Mouse (Mus musculus) forebrain, embryonic 13.5 days (tissue): ENCODE measurements at regions not wholly inside any gene's neighbourhood (a gene's known extent, or its start where the extent isn't known, plus 50 kb on each side); places are given as distances from the start of the nearest gene placed in this dataset.

ENCODE experiments used
- ATAC-seq: fragments of 200-750 bp; cut with Nextera tagmentation; 2 replicates; pipeline ENCODE4 v1.8.0; 2017
- H3K27ac ChIP-seq: fragments of 300-500 bp; sonication (generic); 2 replicates; pipeline ENCODE4 v1.5.1; 2015; ENCODE audit warnings: inconsistent platforms, mild to moderate bottlenecking, moderate library complexity
- H3K27me3 ChIP-seq: fragments of 300-500 bp; sonication (generic); 2 replicates; pipeline ENCODE4 v1.6.1; 2015; ENCODE audit warnings: mild to moderate bottlenecking, inconsistent platforms
- H3K36me3 ChIP-seq: fragments of 300-500 bp; sonication (generic); 2 replicates; pipeline ENCODE4 v1.6.1; 2015; ENCODE audit warnings: mild to moderate bottlenecking, inconsistent platforms; ENCODE audit not compliant: poor library complexity, severe bottlenecking
- H3K4me1 ChIP-seq: fragments of 300-500 bp; sonication (generic); 2 replicates; pipeline ENCODE4 v1.6.1; 2015; ENCODE audit warnings: inconsistent platforms
- H3K4me2 ChIP-seq: fragments of 300-500 bp; sonication (generic); 2 replicates; pipeline ENCODE4 v1.6.1; 2015; ENCODE audit warnings: inconsistent platforms, mild to moderate bottlenecking, moderate library complexity
- H3K4me3 ChIP-seq: fragments of 300-500 bp; sonication (generic); 2 replicates; pipeline ENCODE4 v1.5.1; 2015; ENCODE audit warnings: mild to moderate bottlenecking, inconsistent platforms
- H3K9ac ChIP-seq: fragments of 300-500 bp; sonication (generic); 2 replicates; pipeline ENCODE4 v1.6.1; 2015; ENCODE audit warnings: mild to moderate bottlenecking, inconsistent platforms
- H3K9me3 ChIP-seq: fragments of 300-500 bp; sonication (generic); replicated peaks from 2 replicates; pipeline ENCODE4 v1.6.1; 2016; ENCODE audit warnings: inconsistent platforms
- WGBS: fragments of 180-500 bp; shearing (Covaris S2); methylation state at CpG from one replicate; pipeline ENCODE4 v1.1.7; 2015; 5-methylcytosine and 5-hydroxymethylcytosine counted together

DNA sequence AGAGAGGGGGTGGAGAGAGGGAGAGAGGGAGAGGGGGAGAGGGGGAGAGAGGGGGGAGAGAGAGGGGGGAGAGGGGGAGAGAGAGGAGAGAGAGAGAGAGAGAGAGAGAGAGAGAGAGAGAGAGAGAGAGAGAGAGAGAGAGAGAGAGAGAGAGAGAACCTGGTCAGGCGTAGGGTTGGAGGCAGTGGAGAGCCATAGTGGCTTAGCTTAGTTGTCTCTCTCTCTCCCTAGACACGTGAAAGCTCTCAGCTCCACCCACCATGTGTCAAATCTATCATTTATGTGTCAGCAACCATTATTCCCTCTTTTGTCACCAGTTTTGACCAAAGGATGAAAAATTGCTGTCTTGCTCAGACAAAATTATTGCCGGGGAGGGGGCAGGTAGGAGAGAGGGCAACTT lies 542.7 kb upstream of the Pou3f3 start:
- H3K36me3 ChIP-seq, result no peaks in the 10 kb centered on the region
- H3K4me3 ChIP-seq, result no peak overlapping the region
- 28% methylated on average over 3 of the region's 3 CpGs for WGBS
- H3K4me2 ChIP-seq, result no peak overlapping the region
- peaks cover 10% of the 10 kb centered on the region for H3K9me3 ChIP-seq
- H3K27ac ChIP-seq, result no peak overlapping the region
- H3K9ac ChIP-seq, result no peak overlapping the region
- H3K4me1 ChIP-seq, result peaks cover 12% of the 10 kb centered on the region
- ATAC-seq, result peak; percentile 55; the same call in 1 of the 2 replicates
- no peaks in the 10 kb centered on the region for H3K27me3 ChIP-seq

GRCm38 (mm10) chr1:42167790-42168572 lies 527.6 kb upstream of the Pou3f3 start:
- Histone ChIP-seq H3K36me3 (no peaks in the 10 kb centered on the region), H3K4me1 (no peaks in the 10 kb centered on the region), H3K27ac (no peak overlapping the region), H3K9me3 (no peaks in the 10 kb centered on the region), H3K4me3 (no peak overlapping the region), H3K4me2 (no peak overlapping the region), H3K27me3 (no peaks in the 10 kb centered on the region), H3K9ac (no peak overlapping the region)
- 90% methylated on average over 7 of the region's 7 CpGs for WGBS
- no peak for ATAC-seq

DNA sequence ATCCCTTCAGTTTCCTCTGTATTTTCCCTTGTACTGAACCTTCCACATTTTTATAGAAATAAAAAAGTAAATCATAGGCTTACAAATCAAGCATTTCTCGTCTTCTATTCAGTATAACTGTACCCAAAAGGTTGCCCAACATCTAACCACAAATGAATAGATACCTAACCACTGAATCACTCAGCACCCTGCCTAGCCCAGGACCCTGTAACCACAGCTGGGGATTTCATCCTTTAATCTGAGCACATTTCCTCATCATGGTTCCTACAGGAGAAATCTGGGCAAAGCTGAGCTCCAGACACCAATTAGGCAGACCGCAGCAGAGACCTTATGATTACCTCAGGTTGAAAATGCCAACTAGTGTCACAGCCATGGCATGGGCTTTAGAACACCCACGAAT lies 526.1 kb upstream of the Pou3f3 start:
- Histone ChIP-seq H3K36me3 (no peaks in the 10 kb centered on the region), H3K4me2 (no peak overlapping the region), H3K4me3 (no peak overlapping the region), H3K27ac (no peak overlapping the region), H3K9ac (no peak overlapping the region), H3K27me3 (no peaks in the 10 kb centered on the region), H3K4me1 (no peaks in the 10 kb centered on the region), H3K9me3 (no peaks in the 10 kb centered on the region)
- no peak for ATAC-seq
- WGBS, result 86% methylated on average over 3 of the region's 3 CpGs

- H3K27me3 ChIP-seq, result no peaks in the 10 kb centered on the region
- ATAC-seq, result no peak
- no peak overlapping the region for H3K4me2 ChIP-seq
- H3K27ac ChIP-seq, result no peak overlapping the region
- no peaks in the 10 kb centered on the region for H3K36me3 ChIP-seq
- H3K9me3 ChIP-seq, result no peaks in the 10 kb centered on the region
- no peak overlapping the region for H3K4me3 ChIP-seq
- H3K9ac ChIP-seq, result no peak overlapping the region
- no peaks in the 10 kb centered on the region for H3K4me1 ChIP-seq
Observed at GRCm38 (mm10) chr1:42186295-42186694, 509.3 kb upstream of the Pou3f3 start.

DNA sequence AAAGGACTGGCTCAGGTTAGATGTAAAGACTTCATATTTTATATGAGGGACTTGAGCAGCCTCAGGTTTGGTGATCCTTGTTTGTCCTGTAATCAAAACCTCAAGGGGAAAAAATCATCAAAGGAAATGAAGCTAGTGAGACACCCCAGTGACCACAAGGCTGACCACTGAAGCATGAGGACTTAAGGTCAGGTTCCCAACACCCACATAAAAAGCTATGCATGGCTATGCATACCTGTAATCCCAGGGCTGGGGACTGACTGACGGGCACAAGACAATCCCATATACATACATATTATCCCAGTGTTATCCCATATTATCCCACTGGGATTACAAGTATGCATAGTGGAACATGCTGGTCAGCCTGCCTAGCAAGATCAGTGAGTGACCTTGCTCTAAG lies 467.5 kb upstream of the Pou3f3 start:
- H3K9ac ChIP-seq, result no peak overlapping the region
- H3K36me3 ChIP-seq, result no peaks in the 10 kb centered on the region
- H3K27ac ChIP-seq, result no peak overlapping the region
- H3K27me3 ChIP-seq, result no peaks in the 10 kb centered on the region
- H3K4me1 ChIP-seq, result peaks cover 34% of the 10 kb centered on the region
- ATAC-seq, result no peak
- no peaks in the 10 kb centered on the region for H3K9me3 ChIP-seq
- no peak overlapping the region for H3K4me3 ChIP-seq
- WGBS, result 85% methylated on average over 1 of the region's 1 CpGs
- no peak overlapping the region for H3K4me2 ChIP-seq

- Histone ChIP-seq H3K9ac (peak overlapping the region; percentile 37; the same call in 1 of the 2 replicates), H3K9me3 (no peaks in the 10 kb centered on the region), H3K4me1 (peaks cover 38% of the 10 kb centered on the region), H3K36me3 (no peaks in the 10 kb centered on the region), H3K27ac (peak overlapping the region; percentile 83), H3K4me2 (peak overlapping the region; percentile 45), H3K27me3 (no peaks in the 10 kb centered on the region), H3K4me3 (peak overlapping the region; percentile 9; the same call in 1 of the 2 replicates)
- 54% methylated on average over 12 of the region's 12 CpGs for WGBS
- ATAC-seq, result peak; percentile 77
Observed at GRCm38 (mm10) chr1:42229711-42230110, 465.9 kb upstream of the Pou3f3 start.

GRCm38 (mm10) chr1:42230469-42231040 lies 465.0 kb upstream of the Pou3f3 start:
- 68% methylated on average over 21 of the region's 21 CpGs for WGBS
- Histone ChIP-seq H3K9me3 (no peaks in the 10 kb centered on the region), H3K4me3 (peak overlapping the region; percentile 12; the same call in 1 of the 2 replicates), H3K4me1 (peaks cover 38% of the 10 kb centered on the region), H3K36me3 (no peaks in the 10 kb centered on the region), H3K27ac (peak overlapping the region; percentile 83), H3K27me3 (no peaks in the 10 kb centered on the region), H3K4me2 (peak overlapping the region; percentile 45), H3K9ac (no peak overlapping the region)
- ATAC-seq, result peak; percentile 80

- Histone ChIP-seq H3K36me3 (no peaks in the 10 kb centered on the region), H3K4me1 (peaks cover 38% of the 10 kb centered on the region), H3K4me2 (peak overlapping the region; percentile 45), H3K4me3 (no peak overlapping the region), H3K27ac (peak overlapping the region; percentile 83), H3K27me3 (no peaks in the 10 kb centered on the region), H3K9me3 (no peaks in the 10 kb centered on the region), H3K9ac (no peak overlapping the region)
- ATAC-seq, result peak; percentile 23
- 56% methylated on average over 5 of the region's 5 CpGs for WGBS
Observed at GRCm38 (mm10) chr1:42231091-42231490, 464.5 kb upstream of the Pou3f3 start.

DNA sequence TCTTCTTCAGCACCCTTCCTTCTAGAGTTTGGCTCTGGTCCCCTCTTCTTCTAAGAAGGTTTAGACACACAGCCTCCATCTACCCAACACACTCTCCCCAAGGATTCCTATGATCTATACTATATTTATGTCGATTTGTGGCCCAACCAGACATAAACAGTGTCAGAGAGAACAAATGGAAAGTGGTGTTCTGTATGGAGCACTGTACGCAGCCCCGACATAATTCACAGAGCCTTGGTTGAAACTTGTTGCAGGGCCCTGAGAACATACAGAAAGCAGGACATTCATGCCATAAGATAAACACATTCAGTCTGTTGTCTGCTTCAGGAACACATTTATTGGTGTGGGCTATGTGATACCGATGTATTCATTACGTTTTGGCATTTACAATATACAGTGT lies 463.7 kb upstream of the Pou3f3 start:
- 76% methylated on average over 5 of the region's 5 CpGs for WGBS
- Histone ChIP-seq H3K4me1 (peaks cover 38% of the 10 kb centered on the region), H3K4me2 (peak overlapping the region; percentile 45; the same call in 1 of the 2 replicates), H3K27ac (peak overlapping the region; percentile 63), H3K27me3 (no peaks in the 10 kb centered on the region), H3K4me3 (no peak overlapping the region), H3K9me3 (no peaks in the 10 kb centered on the region), H3K9ac (no peak overlapping the region), H3K36me3 (no peaks in the 10 kb centered on the region)
- ATAC-seq, result no peak

DNA sequence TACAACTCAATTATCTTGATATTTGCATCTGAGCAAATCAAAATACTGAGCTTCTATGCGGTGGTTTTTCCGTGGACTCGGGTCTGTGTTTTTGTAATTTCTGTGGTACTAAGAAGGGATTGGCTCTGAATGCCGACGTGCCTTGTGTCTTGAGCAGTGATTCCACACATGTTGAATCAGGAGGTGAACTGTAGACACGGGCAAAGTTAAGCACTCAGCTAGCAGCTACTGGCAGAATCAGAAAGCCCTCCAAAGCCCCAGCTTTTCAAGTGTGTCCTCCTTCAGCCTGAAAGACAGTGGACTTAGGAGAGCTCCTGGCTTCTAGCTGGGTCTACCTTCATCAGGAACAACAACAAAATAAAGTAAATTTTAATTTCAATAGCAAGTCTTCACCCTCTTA lies 462.9 kb upstream of the Pou3f3 start:
- H3K4me2 ChIP-seq, result no peak overlapping the region
- H3K9ac ChIP-seq, result no peak overlapping the region
- 58% methylated on average over 6 of the region's 6 CpGs for WGBS
- no peak for ATAC-seq
- no peak overlapping the region for H3K4me3 ChIP-seq
- no peaks in the 10 kb centered on the region for H3K9me3 ChIP-seq
- no peaks in the 10 kb centered on the region for H3K36me3 ChIP-seq
- no peaks in the 10 kb centered on the region for H3K27me3 ChIP-seq
- H3K27ac ChIP-seq, result peak overlapping the region; percentile 70
- peaks cover 38% of the 10 kb centered on the region for H3K4me1 ChIP-seq

GRCm38 (mm10) chr1:42233289-42233688 lies 462.3 kb upstream of the Pou3f3 start:
- Histone ChIP-seq H3K9me3 (no peaks in the 10 kb centered on the region), H3K4me2 (peak overlapping the region; percentile 9), H3K27ac (peak overlapping the region; percentile 70), H3K4me1 (peaks cover 38% of the 10 kb centered on the region), H3K9ac (0 out of 2 replicates have a peak overlapping the region, but pooled peaks have one; percentile 8), H3K27me3 (no peaks in the 10 kb centered on the region), H3K36me3 (no peaks in the 10 kb centered on the region), H3K4me3 (no peak overlapping the region)
- ATAC-seq, result peak; percentile 70
- 2% methylated on average over 10 of the region's 10 CpGs for whole genome bisulfite sequencing

GRCm38 (mm10) chr1:42236466-42237010 lies 459.0 kb upstream of the Pou3f3 start:
- no peak for ATAC-seq
- H3K4me3 ChIP-seq, result no peak overlapping the region
- H3K27ac ChIP-seq, result no peak overlapping the region
- H3K4me1 ChIP-seq, result peaks cover 22% of the 10 kb centered on the region
- no peak overlapping the region for H3K9ac ChIP-seq
- H3K36me3 ChIP-seq, result no peaks in the 10 kb centered on the region
- H3K4me2 ChIP-seq, result no peak overlapping the region
- WGBS, result 99% methylated on average over 2 of the region's 2 CpGs
- no peaks in the 10 kb centered on the region for H3K9me3 ChIP-seq
- no peaks in the 10 kb centered on the region for H3K27me3 ChIP-seq
